Mouse (Mus musculus): ENCODE data around the gene Gm5108. TPM values are rescaled to one million over a fixed set of nuclear protein-coding genes. Genes with fewer than 3 reads are reported as not detected.

Gene Gm5108
- polyA plus RNA-seq, 1 experiment from 2014 or later = not detected

DNA sequence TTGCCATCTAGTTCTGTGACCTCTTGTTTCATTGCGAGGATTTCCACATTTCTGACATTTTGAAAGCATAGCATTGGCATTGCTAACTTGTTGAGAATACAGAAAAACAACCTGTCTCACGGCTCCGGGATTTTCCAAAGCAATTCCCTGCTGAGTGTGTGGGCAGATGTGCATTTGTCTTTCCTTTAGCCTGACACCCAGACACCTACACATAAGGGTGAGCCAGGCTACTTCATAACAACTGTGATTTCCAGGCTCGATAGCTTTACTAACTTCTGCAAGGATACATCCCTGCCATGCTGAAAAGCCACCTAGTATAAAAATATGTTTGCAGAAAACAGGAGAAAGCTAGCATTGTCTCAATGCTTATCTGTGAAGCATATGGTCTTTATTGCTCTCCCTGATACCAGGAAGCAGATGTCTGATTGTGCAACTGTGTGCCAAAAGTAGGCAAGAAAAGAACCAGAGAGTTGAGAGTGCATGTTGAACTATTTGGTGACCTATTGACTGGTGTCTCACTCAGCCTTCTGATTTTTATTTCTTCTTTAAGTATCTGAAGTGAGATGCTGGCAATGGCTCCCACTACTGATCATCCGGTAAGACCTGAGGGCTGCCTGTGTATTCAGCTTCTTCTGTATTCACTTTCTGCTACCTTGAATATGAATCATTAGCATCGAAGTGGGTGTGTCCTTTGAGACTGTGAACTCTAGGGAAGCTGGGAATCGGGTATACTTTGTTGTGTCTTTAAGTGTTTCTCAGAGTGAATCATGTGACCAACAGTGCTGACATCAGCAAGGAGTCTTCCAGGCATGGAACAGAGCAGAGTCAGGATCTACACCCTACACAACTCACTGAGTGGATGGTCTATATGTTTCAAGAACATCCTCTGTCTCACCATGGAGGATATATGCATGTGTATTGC, 20.5 kb downstream of the Gm5108 start:
- Histone ChIP-seq H3K9me3 (no peaks in the 10 kb centered on the region), H3K4me3 (no peak overlapping the region), H3K9ac (no peak overlapping the region), H3K4me2 (no peak overlapping the region), H3K36me3 (no peaks in the 10 kb centered on the region), H3K4me1 (no peaks in the 10 kb centered on the region), H3K27me3 (no peaks in the 10 kb centered on the region), H3K27ac (no peak overlapping the region)
- ATAC-seq (ENCODE audit: insufficient number of reproducible peaks, low FRiP score, low TSS enrichment, low read depth) = no peak
- 74% methylated on average over 7 of the region's 7 CpGs for WGBS

DNA sequence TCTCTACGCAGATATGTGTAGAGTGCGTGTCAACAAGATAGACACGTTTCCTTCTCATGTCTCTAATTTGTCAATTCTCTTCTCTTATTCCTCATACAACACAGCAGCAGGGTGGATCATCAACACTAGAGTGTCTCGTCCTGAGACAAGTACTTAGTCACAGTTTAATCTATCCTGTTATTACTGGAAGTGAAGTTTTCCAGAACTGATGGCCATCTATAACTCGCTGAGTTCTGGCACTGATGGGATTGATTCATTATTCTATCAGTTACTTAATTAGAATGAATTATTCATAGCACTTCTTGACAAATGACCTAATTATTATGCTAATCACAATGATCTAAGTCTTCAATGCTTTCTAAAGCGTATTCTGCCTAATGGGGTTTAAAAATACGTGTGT, 28.1 kb downstream of the Gm5108 start:
- H3K36me3 ChIP-seq = no peaks in the 10 kb centered on the region
- no peaks in the 10 kb centered on the region for H3K27me3 ChIP-seq
- H3K4me2 ChIP-seq = no peak overlapping the region
- H3K4me3 ChIP-seq = no peak overlapping the region
- H3K9me3 ChIP-seq = no peaks in the 10 kb centered on the region
- H3K27ac ChIP-seq = no peak overlapping the region
- H3K4me1 ChIP-seq = no peaks in the 10 kb centered on the region
- ATAC-seq (ENCODE audit: insufficient number of reproducible peaks, low FRiP score, low TSS enrichment, low read depth) = no peak
- H3K9ac ChIP-seq = no peak overlapping the region
- 80% methylated on average over 7 of the region's 7 CpGs for WGBS

DNA sequence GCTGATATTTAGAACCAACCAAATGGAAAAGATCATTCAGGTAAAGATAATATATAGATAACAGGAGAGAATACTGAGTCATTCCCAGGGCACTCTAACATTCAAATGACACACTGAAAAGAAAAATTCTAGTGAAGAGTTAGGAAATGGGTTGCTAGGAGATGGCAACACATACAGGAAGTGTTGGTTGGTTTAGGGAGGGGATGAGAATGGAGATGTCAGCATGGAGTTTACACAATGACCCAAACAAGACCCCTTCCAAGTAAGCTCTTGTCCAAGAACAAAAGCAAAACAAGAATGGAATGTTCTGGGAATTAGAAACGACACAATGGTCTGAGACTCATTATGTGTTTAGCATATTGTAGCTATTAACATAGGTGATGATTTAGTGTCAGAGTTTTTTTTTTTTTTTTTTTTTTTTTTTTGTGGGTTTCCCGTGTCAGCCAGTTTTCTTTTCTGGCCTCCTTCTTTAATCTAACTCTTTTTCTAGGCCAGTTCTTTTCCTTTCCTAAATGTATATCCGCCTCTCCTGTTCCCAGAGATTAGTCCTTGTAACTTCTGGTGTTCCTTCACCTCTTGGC, 40.6 kb downstream of the Gm5108 start:
- Histone ChIP-seq H3K9ac (no peak overlapping the region), H3K9me3 (no peaks in the 10 kb centered on the region), H3K4me3 (no peak overlapping the region), H3K4me2 (no peak overlapping the region), H3K36me3 (no peaks in the 10 kb centered on the region), H3K27me3 (no peaks in the 10 kb centered on the region), H3K4me1 (no peaks in the 10 kb centered on the region), H3K27ac (no peak overlapping the region)
- WGBS = 51% methylated on average over 3 of the region's 3 CpGs
- ATAC-seq (ENCODE audit: insufficient number of reproducible peaks, low FRiP score, low TSS enrichment, low read depth) = no peak

DNA sequence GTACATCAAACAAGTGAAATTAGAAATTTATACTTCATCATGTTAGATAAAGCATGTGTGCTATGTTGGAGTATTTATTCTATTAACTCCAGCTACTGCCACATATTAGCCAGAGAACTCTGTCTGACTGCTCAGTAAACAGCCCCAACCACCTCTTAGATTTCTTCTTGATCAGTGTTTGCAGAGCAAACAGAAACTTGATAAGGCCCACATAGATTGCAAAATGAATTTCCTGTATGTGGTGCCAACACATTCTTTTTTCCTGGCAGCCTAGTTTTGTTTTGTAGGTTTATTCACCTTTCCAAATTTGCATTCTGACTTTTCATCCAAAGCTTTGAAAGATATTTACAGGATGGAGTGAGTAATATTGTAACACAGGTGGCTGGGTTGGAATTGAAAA, 49.0 kb downstream of the Gm5108 start:
- H3K4me2 ChIP-seq = no peak overlapping the region
- no peaks in the 10 kb centered on the region for H3K27me3 ChIP-seq
- no peak overlapping the region for H3K9ac ChIP-seq
- no peaks in the 10 kb centered on the region for H3K36me3 ChIP-seq
- H3K4me3 ChIP-seq = no peak overlapping the region
- H3K4me1 ChIP-seq = no peaks in the 10 kb centered on the region
- ATAC-seq (ENCODE audit: insufficient number of reproducible peaks, low FRiP score, low TSS enrichment, low read depth) = no peak
- no peaks in the 10 kb centered on the region for H3K9me3 ChIP-seq
- no peak overlapping the region for H3K27ac ChIP-seq

DNA sequence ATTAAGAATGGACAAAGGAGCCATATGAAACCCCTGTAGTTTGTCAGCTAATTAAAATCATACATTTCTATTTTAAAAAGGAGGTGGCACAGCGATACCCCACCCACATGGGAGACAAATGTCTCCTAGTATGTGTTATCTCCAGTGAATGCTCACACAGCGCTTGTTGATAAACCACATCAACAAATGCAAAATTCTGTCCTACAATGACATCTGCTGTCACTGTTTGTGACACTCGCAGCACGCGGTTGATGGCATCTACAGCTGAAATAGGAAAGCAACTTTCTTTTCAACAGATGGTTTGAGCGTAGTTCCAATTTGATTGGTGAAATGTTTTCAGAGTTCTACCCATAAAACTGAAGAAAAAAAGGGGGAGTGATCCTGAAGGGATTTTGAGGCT, 61.1 kb downstream of the Gm5108 start:
- Histone ChIP-seq H3K9ac (no peak overlapping the region), H3K4me3 (no peak overlapping the region), H3K27ac (no peak overlapping the region), H3K9me3 (no peaks in the 10 kb centered on the region), H3K27me3 (no peaks in the 10 kb centered on the region), H3K4me1 (no peaks in the 10 kb centered on the region), H3K4me2 (no peak overlapping the region), H3K36me3 (no peaks in the 10 kb centered on the region)
- no peak for ATAC-seq (ENCODE audit: insufficient number of reproducible peaks, low FRiP score, low TSS enrichment, low read depth)
- WGBS = 89% methylated on average over 6 of the region's 6 CpGs

DNA sequence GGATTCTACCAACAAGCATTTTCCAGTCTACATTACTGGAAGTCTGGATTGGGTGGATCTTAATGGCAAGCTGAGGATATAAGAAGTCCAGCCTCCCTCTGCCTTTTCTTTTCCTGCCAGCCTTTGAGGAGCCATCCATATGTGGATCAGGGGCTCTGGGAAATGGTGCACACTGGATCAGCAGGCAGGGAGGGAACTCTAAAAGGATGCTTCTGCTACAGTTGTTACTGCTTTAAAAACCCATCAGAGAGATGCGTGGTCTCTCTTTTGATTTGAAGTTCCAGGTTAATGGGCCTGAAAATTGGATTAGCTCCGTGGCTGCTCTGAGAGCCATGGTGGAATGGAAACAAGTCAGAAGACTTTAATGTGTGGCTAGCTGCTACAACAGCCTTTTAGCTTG, 62.4 kb downstream of the Gm5108 start:
- Histone ChIP-seq H3K4me2 (no peak overlapping the region), H3K36me3 (no peaks in the 10 kb centered on the region), H3K9ac (no peak overlapping the region), H3K4me3 (no peak overlapping the region), H3K27me3 (no peaks in the 10 kb centered on the region), H3K27ac (no peak overlapping the region), H3K4me1 (no peaks in the 10 kb centered on the region), H3K9me3 (no peaks in the 10 kb centered on the region)
- 59% methylated on average over 2 of the region's 2 CpGs for WGBS
- no peak for ATAC-seq (ENCODE audit: insufficient number of reproducible peaks, low FRiP score, low TSS enrichment, low read depth)

DNA sequence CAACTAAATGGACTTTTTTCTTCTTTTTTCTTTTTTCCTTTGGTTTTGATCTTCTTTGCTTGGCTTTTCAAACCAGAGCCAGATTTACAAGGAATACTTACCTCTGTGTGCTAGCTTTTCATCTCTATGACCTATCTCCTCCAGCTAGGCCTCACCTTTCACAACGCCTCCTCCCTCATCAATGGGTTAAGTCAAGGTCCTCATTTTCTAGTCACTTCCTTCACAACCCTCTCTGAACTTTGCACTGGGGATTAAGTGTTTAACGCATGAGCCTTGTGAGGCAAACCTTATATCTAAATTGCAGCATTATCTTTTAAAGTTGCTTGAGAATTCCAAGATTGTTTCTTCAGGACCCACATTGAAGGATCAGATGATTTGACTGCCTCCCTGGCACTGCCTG, 63.0 kb downstream of the Gm5108 start:
- Histone ChIP-seq H3K27me3 (no peaks in the 10 kb centered on the region), H3K36me3 (no peaks in the 10 kb centered on the region), H3K4me1 (no peaks in the 10 kb centered on the region), H3K27ac (no peak overlapping the region), H3K4me3 (no peak overlapping the region), H3K4me2 (no peak overlapping the region), H3K9ac (no peak overlapping the region), H3K9me3 (no peaks in the 10 kb centered on the region)
- WGBS = 77% methylated on average over 2 of the region's 2 CpGs
- no peak for ATAC-seq (ENCODE audit: insufficient number of reproducible peaks, low FRiP score, low TSS enrichment, low read depth)

DNA sequence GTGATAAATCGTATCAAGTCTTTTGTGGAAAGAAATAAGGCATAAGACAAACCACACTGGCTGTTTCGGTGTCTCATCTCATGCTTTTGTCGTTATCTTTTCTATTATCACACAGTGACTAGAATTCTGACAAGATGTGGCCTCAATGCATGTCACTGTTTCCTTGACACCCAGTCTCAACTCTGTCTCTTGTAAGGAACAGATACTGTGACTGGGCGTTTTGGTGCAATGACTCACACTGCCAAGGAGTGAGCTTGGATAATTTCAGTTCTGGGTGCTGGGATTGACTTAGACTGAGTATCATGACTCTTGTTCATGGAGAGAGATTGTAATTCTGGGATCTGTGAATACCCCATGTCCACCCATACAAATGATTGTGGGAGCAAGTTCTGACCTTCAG, 65.6 kb downstream of the Gm5108 start:
- H3K4me1 ChIP-seq = no peaks in the 10 kb centered on the region
- no peak overlapping the region for H3K9ac ChIP-seq
- no peak overlapping the region for H3K4me2 ChIP-seq
- H3K36me3 ChIP-seq = no peaks in the 10 kb centered on the region
- no peak overlapping the region for H3K27ac ChIP-seq
- no peak overlapping the region for H3K4me3 ChIP-seq
- ATAC-seq (ENCODE audit: insufficient number of reproducible peaks, low FRiP score, low TSS enrichment, low read depth) = no peak
- no peaks in the 10 kb centered on the region for H3K27me3 ChIP-seq
- no peaks in the 10 kb centered on the region for H3K9me3 ChIP-seq
- WGBS = 84% methylated on average over 4 of the region's 4 CpGs

DNA sequence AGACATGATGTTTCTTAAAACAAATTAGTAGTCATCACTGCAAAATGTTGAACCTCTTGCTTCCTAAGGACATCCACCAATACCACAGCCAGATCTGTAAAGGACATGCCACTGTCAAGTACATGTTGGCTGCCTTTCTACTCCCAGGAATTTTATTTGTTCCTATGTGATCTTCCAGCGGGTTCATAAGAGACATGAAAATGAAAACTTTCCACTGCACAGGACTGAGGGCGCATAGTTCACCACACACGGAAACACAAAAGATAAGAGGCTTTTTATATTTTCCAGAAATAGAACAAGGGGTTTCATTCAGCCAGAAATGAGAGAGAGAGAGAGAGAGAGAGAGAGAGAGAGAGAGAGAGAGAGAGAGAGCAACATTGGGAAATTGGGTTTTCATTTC, 70.1 kb downstream of the Gm5108 start:
- WGBS = 75% methylated on average over 3 of the region's 3 CpGs
- Histone ChIP-seq H3K4me3 (no peak overlapping the region), H3K36me3 (no peaks in the 10 kb centered on the region), H3K4me1 (no peaks in the 10 kb centered on the region), H3K27ac (no peak overlapping the region), H3K9me3 (no peaks in the 10 kb centered on the region), H3K27me3 (0 out of 2 replicates have a peak, but pooled peaks cover 3% of the 10 kb centered on the region), H3K9ac (no peak overlapping the region), H3K4me2 (no peak overlapping the region)
- ATAC-seq (ENCODE audit: insufficient number of reproducible peaks, low FRiP score, low TSS enrichment, low read depth) = no peak

DNA sequence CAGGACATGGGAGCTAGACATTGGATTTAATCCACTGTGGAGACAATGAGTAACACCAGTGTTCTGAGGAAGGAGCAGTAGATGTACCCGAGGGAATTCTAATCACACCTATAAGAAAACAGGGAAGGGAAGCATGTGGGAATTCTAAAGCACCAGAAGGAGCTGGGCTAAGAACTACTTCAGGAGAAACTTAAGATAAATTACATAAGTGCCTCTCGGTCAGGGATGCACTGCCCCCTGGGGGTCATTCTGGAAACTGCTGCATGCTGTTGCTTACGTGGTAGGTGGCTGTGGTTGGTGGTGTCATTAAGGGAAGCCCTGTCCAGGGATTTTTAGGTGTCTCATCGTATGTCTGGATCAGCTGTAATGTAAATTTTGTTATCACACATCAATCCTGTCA, 71.1 kb downstream of the Gm5108 start:
- Histone ChIP-seq H3K4me2 (no peak overlapping the region), H3K27ac (no peak overlapping the region), H3K4me1 (no peaks in the 10 kb centered on the region), H3K9me3 (no peaks in the 10 kb centered on the region), H3K4me3 (no peak overlapping the region), H3K36me3 (no peaks in the 10 kb centered on the region), H3K9ac (no peak overlapping the region), H3K27me3 (0 out of 2 replicates have a peak, but pooled peaks cover 3% of the 10 kb centered on the region)
- WGBS = 15% methylated on average over 4 of the region's 4 CpGs
- ATAC-seq (ENCODE audit: insufficient number of reproducible peaks, low FRiP score, low TSS enrichment, low read depth) = no peak

DNA sequence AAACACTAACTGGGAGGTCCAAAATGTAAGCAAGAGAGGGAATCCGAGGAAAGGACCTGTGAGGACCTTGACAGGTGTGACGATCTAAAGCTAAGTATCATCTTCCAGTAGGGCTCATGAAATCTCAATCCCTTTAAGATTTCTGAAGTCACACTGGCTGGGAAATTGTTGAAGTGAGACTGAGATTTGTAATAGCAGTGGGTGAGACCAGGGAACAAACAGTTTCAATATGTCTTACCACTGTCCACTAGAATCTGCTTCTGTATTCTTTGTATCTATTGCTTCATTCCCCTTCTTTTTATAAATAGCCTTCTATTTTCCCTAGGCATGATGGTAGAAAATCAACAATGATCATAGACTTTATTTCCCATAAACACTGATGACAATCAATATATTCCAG, 79.4 kb downstream of the Gm5108 start:
- no peaks in the 10 kb centered on the region for H3K27me3 ChIP-seq
- H3K9ac ChIP-seq = no peak overlapping the region
- no peaks in the 10 kb centered on the region for H3K36me3 ChIP-seq
- 66% methylated on average over 2 of the region's 2 CpGs for WGBS
- H3K4me1 ChIP-seq = no peaks in the 10 kb centered on the region
- no peaks in the 10 kb centered on the region for H3K9me3 ChIP-seq
- H3K4me3 ChIP-seq = no peak overlapping the region
- ATAC-seq (ENCODE audit: insufficient number of reproducible peaks, low FRiP score, low TSS enrichment, low read depth) = no peak
- no peak overlapping the region for H3K27ac ChIP-seq
- H3K4me2 ChIP-seq = no peak overlapping the region
